Mouse (Mus musculus) liver, embryonic 14.5 days (tissue): ENCODE results near the gene Klf16.
A peak's percentile ranks its signal among the peaks of the same experiment; 100 is the strongest.

Experiments used
- CTCF ChIP-seq: IDR thresholded peaks from 2 replicates; pipeline ENCODE4 v1.5.1; 2016; ENCODE audit warnings: antibody characterized with exemption, low read depth, control low read depth
- EP300 ChIP-seq: IDR thresholded peaks from 2 replicates; pipeline ENCODE4 v1.6.1; 2016; ENCODE audit warnings: antibody characterized with exemption, low read depth

- TF ChIP-seq EP300 (peak; percentile 55; the same call in 1 of the 2 replicates), CTCF (no peak)
Measured at GRCm38 (mm10) chr10:80621940-80622660, 45.0 kb upstream of the Klf16 start.
